Mouse (Mus musculus) ES-Bruce4 (cell line): ENCODE measurements around the gene Rab40c. TPM values are rescaled to one million over a fixed set of nuclear protein-coding genes. Genes with fewer than 3 reads are reported as not detected.

ENCODE experiments used
- H3K27ac ChIP-seq: 2 replicates; pipeline ENCODE4 v1.5.1; 2012; ENCODE audit warnings: low read length, inconsistent platforms; ENCODE audit not compliant: insufficient read depth
- H3K27me3 ChIP-seq: 2 replicates; pipeline ENCODE4 v1.6.1; 2012; ENCODE audit warnings: mild to moderate bottlenecking, low read length, inconsistent platforms; ENCODE audit not compliant: control insufficient read depth, poor library complexity, insufficient read depth, severe bottlenecking
- H3K36me3 ChIP-seq: 2 replicates; pipeline ENCODE4 v1.6.1; 2012; ENCODE audit warnings: inconsistent platforms, mild to moderate bottlenecking, low read length, moderate library complexity; ENCODE audit not compliant: control insufficient read depth, poor library complexity, insufficient read depth, severe bottlenecking
- H3K4me1 ChIP-seq: one replicate; pipeline ENCODE4 v1.8.1; 2011; ENCODE audit warnings: low read length; ENCODE audit not compliant: control insufficient read depth, insufficient read depth
- H3K4me3 ChIP-seq: 2 replicates; pipeline ENCODE4 v1.5.1; 2011; ENCODE audit warnings: low read depth, mild to moderate bottlenecking, low read length
- H3K9ac ChIP-seq: 2 replicates; pipeline ENCODE4 v1.6.1; 2012; ENCODE audit warnings: low read depth, mild to moderate bottlenecking, inconsistent platforms; ENCODE audit not compliant: poor library complexity, severe bottlenecking
- H3K9me3 ChIP-seq: replicated peaks from 2 replicates; pipeline ENCODE4 v1.6.1; 2012; ENCODE audit warnings: mild to moderate bottlenecking, low read length, inconsistent platforms; ENCODE audit not compliant: control insufficient read depth, poor library complexity, insufficient read depth, severe bottlenecking
- CTCF ChIP-seq: IDR thresholded peaks from one replicate; pipeline ENCODE4 v1.8.1; 2011; ENCODE audit warnings: low read depth, low read length
- EP300 ChIP-seq: IDR thresholded peaks from 2 replicates; pipeline ENCODE4 v1.6.1; 2011; ENCODE audit warnings: low read depth, low read length; ENCODE audit not compliant: insufficient read depth
- POLR2A ChIP-seq: IDR thresholded peaks from one replicate; pipeline ENCODE4 v1.8.1; 2011; ENCODE audit warnings: low read length; ENCODE audit not compliant: insufficient read depth
- polyA plus RNA-seq: library from polyadenylated mRNA; stranded (reverse); fragments of >200 nt; gene quantifications from 2 replicates; pipeline ENCODE4 v1.2.4, GENCODE M21; 2011; ENCODE audit warnings: low read depth; ENCODE audit not compliant: missing spikeins, insufficient read depth, insufficient read length

Rab40c gene
- polyA plus RNA-seq, 1 experiment, result 22.7 TPM

GRCm38 (mm10) chr17:25954671-25955070, 35.1 kb upstream of the Rab40c start:
- Histone ChIP-seq H3K9ac (no peak overlapping the region), H3K4me1 (no peaks in the 10 kb centered on the region), H3K27ac (no peak overlapping the region), H3K27me3 (no peaks in the 10 kb centered on the region), H3K36me3 (no peaks in the 10 kb centered on the region), H3K4me3 (no peak overlapping the region), H3K9me3 (no peaks in the 10 kb centered on the region)
- TF ChIP-seq POLR2A (no peak), CTCF (no peak), EP300 (no peak)

GRCm38 (mm10) chr17:25953161-25953560, 33.6 kb upstream of the Rab40c start:
- Histone ChIP-seq H3K27ac (no peak overlapping the region), H3K27me3 (no peaks in the 10 kb centered on the region)

DNA sequence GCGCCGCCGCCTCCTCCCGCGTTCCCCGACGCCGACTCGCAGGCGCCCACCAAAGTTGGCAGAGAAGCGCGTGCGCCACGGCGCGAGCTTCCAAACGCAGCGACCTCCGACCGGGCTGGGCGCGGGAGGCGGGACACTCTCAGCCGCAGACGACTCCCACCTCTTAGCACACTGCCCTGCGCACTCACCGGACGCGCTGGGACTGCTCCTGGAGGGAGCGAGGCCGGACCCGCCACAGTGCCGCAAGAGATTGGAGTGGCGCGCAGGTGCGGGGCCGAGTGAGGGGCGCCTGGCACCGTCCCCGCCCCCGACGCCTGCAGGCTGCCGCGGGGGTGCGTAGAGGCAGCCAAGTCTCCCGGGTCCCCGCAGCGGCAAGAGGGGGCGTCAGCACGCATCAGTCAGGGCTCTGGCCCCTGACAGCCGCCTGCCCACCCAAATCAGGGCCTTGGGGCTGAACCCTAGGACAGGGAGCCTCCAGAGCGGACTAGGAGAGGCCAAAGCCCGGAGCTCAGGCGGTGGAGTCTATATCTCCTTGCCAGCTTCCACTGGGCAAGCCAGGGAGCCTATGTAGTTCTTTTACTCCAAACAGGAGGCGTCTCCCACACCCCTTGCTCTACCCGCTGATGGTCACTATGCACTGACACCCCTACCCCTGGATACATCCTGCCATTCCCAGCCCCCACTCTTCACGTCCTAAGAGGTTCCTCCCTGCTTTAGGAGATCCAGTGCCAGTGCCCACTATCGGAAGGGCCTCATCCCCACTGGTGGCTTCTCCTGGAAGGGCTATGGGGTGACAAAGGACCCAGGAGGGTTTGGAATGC, 32.5 kb upstream of the Rab40c start, which contains the start of gene A930017K11Rik:
TSS of gene A930017K11Rik (minus strand) at position 763 of the 821 bp plus-strand sequence.
- H3K4me3 ChIP-seq, result peak within 1 kb of the TSS; percentile 76
- H3K36me3 ChIP-seq, result no peaks in the 10 kb centered on the region
- no peaks in the 10 kb centered on the region for H3K9me3 ChIP-seq
- H3K27ac ChIP-seq, result no peak within 1 kb of the TSS
- no peaks in the 10 kb centered on the region for H3K27me3 ChIP-seq
- H3K4me1 ChIP-seq, result no peaks in the 10 kb centered on the region
- H3K9ac ChIP-seq, result peak within 1 kb of the TSS; percentile 47
- TF ChIP-seq EP300 (no peak), POLR2A (no peak), CTCF (no peak)

More at GRCm38 (mm10) chr17:25953161-25953560, 33.6 kb upstream of the Rab40c start:
- no peaks in the 10 kb centered on the region for H3K36me3 ChIP-seq
- no peaks in the 10 kb centered on the region for H3K4me1 ChIP-seq
- no peak overlapping the region for H3K9ac ChIP-seq
- H3K4me3 ChIP-seq, result no peak overlapping the region
- no peaks in the 10 kb centered on the region for H3K9me3 ChIP-seq
- TF ChIP-seq POLR2A (no peak), EP300 (no peak), CTCF (no peak)

DNA sequence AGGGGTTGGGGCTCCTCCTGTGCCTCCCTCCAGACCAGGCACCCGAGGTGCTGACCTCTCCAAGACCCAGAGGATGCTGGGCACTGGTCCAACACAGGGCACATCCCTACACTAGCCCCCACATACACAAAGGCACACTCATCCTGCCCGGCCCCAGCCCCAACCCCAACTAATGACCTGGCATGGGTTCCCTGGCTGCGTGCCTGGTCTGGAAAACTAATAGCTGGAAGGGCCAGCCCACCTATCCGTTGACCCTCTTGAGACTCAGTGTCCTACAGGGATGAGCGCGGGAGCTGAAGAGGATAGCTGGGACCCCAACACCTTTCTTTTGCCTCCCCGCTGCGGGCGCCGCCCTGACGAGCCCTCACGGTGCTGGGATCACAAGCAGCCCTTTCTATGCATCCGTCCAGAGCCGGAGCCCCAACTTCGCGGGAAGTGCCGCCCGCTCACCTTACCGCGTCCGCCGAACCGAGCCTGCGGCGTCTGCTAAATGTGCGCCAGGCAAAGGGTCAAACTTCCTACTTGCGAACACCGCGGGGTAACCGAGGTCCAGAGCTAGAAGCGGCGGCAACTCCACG, 31.8 kb upstream of the Rab40c start:
- H3K9me3 ChIP-seq, result no peaks in the 10 kb centered on the region
- peak overlapping the region; percentile 47 for H3K9ac ChIP-seq
- H3K27ac ChIP-seq, result no peak overlapping the region
- no peaks in the 10 kb centered on the region for H3K4me1 ChIP-seq
- H3K36me3 ChIP-seq, result no peaks in the 10 kb centered on the region
- TF ChIP-seq EP300, result no peak
- TF ChIP-seq POLR2A, result no peak
- no peak for TF ChIP-seq CTCF
- H3K4me3 ChIP-seq, result peak overlapping the region; percentile 76
- no peaks in the 10 kb centered on the region for H3K27me3 ChIP-seq

DNA sequence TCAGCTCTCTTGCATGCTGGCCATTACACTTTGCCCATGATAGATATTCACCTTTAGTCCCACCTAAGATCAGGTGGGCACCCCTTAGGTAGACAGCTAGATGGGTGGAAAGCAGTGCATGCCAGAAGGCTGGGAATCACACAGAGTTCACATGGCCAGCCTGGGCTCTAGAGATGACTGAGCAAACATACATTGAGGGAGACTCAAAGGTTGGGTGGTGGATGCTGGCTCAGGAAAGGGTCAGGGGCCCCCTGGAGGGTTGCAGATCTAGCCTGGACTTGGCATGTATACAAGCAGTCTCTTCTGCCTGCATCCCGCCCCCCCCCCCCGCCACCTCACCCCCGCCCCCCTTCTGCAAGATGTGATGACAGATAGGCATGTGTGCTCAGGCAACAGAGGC, 31.2 kb upstream of the Rab40c start:
- no peak overlapping the region for H3K27ac ChIP-seq
- H3K9ac ChIP-seq, result no peak overlapping the region
- 0 out of 2 replicates have a peak overlapping the region, but pooled peaks have one; percentile 76 for H3K4me3 ChIP-seq
- TF ChIP-seq POLR2A (no peak), CTCF (no peak), EP300 (no peak)
- H3K9me3 ChIP-seq, result no peaks in the 10 kb centered on the region
- no peaks in the 10 kb centered on the region for H3K27me3 ChIP-seq
- no peaks in the 10 kb centered on the region for H3K36me3 ChIP-seq
- no peaks in the 10 kb centered on the region for H3K4me1 ChIP-seq

- H3K4me3 ChIP-seq, result no peak overlapping the region
- H3K9me3 ChIP-seq, result no peaks in the 10 kb centered on the region
- H3K27ac ChIP-seq, result no peak overlapping the region
- no peaks in the 10 kb centered on the region for H3K4me1 ChIP-seq
- H3K36me3 ChIP-seq, result no peaks in the 10 kb centered on the region
- no peak for TF ChIP-seq POLR2A
- TF ChIP-seq CTCF, result no peak
- no peak for TF ChIP-seq EP300
- H3K9ac ChIP-seq, result no peak overlapping the region
- H3K27me3 ChIP-seq, result no peaks in the 10 kb centered on the region
These were observed 30.5 kb upstream of the Rab40c start for GRCm38 (mm10) chr17:25949981-25950380.
